Mouse (Mus musculus) B cell, adult (primary cell): ENCODE measurements around the gene Olfr1417. TPM values are rescaled to one million over a fixed set of nuclear protein-coding genes. Genes with fewer than 3 reads are reported as not detected.

Experiments
- total RNA-seq: library from RNA; stranded (reverse); gene quantifications from 4 replicates; pipeline ENCODE4 v1.2.4, GENCODE M21; 2023; ENCODE audit not compliant: inconsistent age

Gene Olfr1417
- total RNA-seq, result not detected in 4 replicates

DNA sequence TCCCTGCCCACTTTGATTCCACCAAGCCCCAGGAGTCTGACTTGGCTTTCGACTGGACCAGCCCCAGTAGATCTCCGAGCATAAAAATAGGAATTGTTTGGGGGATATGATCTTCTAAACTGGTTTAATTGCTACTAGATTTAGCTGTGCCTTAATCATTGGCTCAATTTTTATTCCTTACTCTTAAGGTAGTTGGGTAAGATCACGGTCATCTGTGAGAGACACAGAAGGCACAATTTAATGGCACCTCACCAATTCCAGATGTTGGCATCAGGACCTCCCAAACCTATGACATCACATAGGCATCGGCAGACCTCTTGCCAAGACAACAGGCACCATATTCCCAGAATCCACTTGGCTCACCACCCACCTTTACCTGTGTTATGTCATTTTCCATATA lies at the start of gene Olfr1417:
Gene Olfr1417 (minus strand): TSS at position 101 of the 400 bp plus-strand sequence.

DNA sequence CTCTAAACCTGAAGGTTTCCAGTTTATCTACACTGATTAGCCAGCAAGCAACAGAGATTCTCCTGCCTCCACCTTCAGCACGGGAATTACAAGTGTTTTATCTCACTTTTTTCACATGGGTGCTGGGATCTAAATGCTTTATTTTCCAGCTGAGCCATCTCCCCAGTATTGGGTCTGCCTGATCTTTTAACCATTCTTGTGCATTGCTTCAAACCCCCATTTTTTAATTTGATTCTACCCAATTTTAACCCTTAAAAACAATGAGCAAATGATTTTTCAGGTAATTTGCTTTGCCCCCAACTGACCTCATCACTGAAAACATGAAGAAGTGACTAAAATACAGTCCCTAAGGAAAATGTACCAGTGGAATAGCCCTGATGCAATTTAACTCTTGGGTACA lies 47.2 kb upstream of the Olfr1417 start, which contains the start of gene Olfr1420:
Gene Olfr1420 (plus strand): TSS at position 301 of the 400 bp plus-strand sequence.

DNA sequence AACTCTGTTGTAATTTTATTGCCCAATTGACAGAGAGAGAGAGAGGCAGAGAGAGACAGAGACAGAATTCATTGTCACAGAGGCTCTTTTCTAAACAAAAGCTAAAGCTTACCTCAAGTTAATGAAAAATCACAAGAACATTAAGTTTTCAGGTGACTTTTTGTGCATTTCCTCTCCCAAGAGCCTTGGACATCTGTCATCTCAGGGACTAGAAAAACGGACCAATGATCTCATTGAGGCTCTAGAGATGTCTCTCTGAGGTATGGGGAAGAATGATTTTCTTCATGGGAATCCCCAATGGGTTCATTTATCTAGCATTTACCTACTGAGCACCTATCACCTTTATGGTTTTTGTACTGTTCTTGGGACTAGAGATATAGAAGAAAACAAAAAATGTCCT lies 36.0 kb upstream of the Olfr1417 start, which contains the start of gene Olfr1419:
Gene Olfr1419 (minus strand): TSS at position 101 of the 400 bp plus-strand sequence.

DNA sequence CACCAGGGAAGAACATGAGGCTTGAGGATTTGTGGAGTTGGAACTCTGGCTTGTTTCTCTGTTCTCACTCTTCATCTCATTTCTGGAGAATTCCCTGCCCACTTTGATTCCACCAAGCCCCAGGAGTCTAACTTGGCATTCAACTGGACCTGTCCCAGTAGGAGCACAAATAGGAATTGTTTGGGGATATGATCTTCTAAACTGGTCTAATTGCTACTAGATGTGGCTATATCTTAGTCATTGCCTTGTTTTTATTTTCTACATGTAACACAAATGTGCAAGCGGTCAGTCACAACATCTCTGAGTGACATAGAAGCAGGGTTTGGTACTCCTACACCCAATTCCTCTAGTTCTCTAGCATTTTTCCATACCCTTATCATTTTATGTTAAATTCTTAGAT lies 21.9 kb upstream of the Olfr1417 start, which contains the start of gene Olfr1418:
Gene Olfr1418 (minus strand): TSS at position 101 of the 400 bp plus-strand sequence.

DNA sequence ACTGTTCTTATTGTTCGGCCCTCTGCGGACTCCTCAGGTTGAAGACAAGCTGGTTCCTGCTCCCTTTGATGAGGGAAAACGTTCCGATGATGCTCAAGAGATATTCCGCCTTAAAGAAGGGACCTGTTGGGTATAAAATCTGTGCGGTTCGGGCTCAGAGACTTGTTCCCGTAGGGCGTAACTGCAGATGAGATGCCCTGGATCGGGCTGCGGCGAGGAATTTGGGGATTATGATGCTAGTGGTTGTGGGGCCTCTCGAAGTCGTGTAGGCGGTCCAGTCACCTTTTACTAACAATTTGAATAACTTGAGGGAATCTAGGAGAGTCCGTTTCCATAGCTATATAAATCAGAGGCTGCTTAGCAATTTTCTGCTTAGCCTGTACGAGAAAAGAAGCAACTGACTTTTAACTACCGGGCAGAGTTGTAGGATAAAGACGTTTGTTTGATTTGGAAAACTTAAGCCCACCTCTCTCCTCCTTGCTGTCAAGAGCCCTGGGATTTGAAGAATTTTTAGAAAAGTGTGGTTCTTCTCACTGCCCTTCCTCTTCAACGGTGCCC lies 19.8 kb downstream of the Olfr1417 start, which contains the start of gene Stx3:
Gene Stx3 (minus strand): TSS at position 261 of the 558 bp plus-strand sequence.

Other genes with a start within 250 kb of the Olfr1417 start
- 2.6 to 4.4 TPM (median 2.8 TPM) in 4 replicates for gene Ms4a6d, start 234.4 kb downstream of the Olfr1417 start, total RNA-seq
- not detected in 4 replicates for gene Ms4a2, start 215.5 kb downstream of the Olfr1417 start, total RNA-seq
- not detected in 4 replicates for gene Ms4a3, start 198.4 kb downstream of the Olfr1417 start, total RNA-seq
- 1.3 TPM in 1 of 4 replicates, not detected in the others for gene Oosp2, start 178.7 kb downstream of the Olfr1417 start, total RNA-seq
- 0.72 to 2.3 TPM (median 1.8 TPM) in 4 replicates for gene Oosp1, start 148.1 kb downstream of the Olfr1417 start, total RNA-seq
- gene Oosp3, start 142.2 kb downstream of the Olfr1417 start, total RNA-seq, result not detected in 4 replicates
- gene Gif, start 91.7 kb downstream of the Olfr1417 start, total RNA-seq, result not detected in 4 replicates
- 31.6 to 38.6 TPM (median 33.7 TPM) in 4 replicates for gene Mrpl16, start 68.8 kb downstream of the Olfr1417 start, total RNA-seq
- 0.30 to 1.5 TPM (median 0.58 TPM) in 4 replicates for gene Stx3, start 19.8 kb downstream of the Olfr1417 start, total RNA-seq
- not detected in 4 replicates for gene Olfr1418, start 21.8 kb upstream of the Olfr1417 start, total RNA-seq
- not detected in 4 replicates for gene Olfr1419, start 35.9 kb upstream of the Olfr1417 start, total RNA-seq
- gene Olfr1420, start 47.3 kb upstream of the Olfr1417 start, total RNA-seq, result not detected in 4 replicates
- gene Patl1, start 73.2 kb upstream of the Olfr1417 start, total RNA-seq, result 63.1 to 71.0 TPM (median 70.2 TPM) in 4 replicates
- 49.4 to 51.9 TPM (median 50.6 TPM) in 4 replicates for gene Osbp, start 126.7 kb upstream of the Olfr1417 start, total RNA-seq
- not detected in 4 replicates for gene Olfr1423, start 202.1 kb upstream of the Olfr1417 start, total RNA-seq
- not detected in 4 replicates for gene Olfr1424, start 223.5 kb upstream of the Olfr1417 start, total RNA-seq
- gene Olfr1425, start 238.5 kb upstream of the Olfr1417 start, total RNA-seq, result not detected in 4 replicates